Mouse (Mus musculus) right cerebral cortex, postnatal 36 days (tissue): Measurements from ENCODE around the gene Lime1.

ENCODE experiments used
- DNase-seq, 2 experiments: peaks; one replicate each; pipeline ENCODE4 v3.0.0; 2022; ENCODE audit warnings: low spot score in 2 of 2, mixed read lengths in 1 of 2

Gene Lime1

GRCm38 (mm10) chr2:181379778-181380177, at the start of gene Lime1:
Gene Lime1, plus strand, starts transcription at chr2:181380078.
- no peak for DNase-seq

GRCm38 (mm10) chr2:181332542-181332941, 47.3 kb upstream of the Lime1 start:
- no peak for DNase-seq

- DNase-seq, result peak; percentile 58 to 61
Measured at GRCm38 (mm10) chr2:181334023-181334422, 45.9 kb upstream of the Lime1 start.

GRCm38 (mm10) chr2:181340426-181340825, 39.5 kb upstream of the Lime1 start:
- no peak for DNase-seq

- no peak for DNase-seq
Measured at GRCm38 (mm10) chr2:181342766-181343165, 37.1 kb upstream of the Lime1 start.

- no peak for DNase-seq
Measured at GRCm38 (mm10) chr2:181356780-181357179, 23.1 kb upstream of the Lime1 start.

- DNase-seq, result no peak
Measured at GRCm38 (mm10) chr2:181363946-181364345, 15.9 kb upstream of the Lime1 start.

GRCm38 (mm10) chr2:181364487-181364859, 15.4 kb upstream of the Lime1 start:
- no peak for DNase-seq

GRCm38 (mm10) chr2:181364860-181365596, 14.8 kb upstream of the Lime1 start, which contains the start of the genes Zgpat and Arfrp1:
Gene Zgpat, plus strand, starts transcription at chr2:181364928.
Gene Arfrp1, minus strand, starts transcription at chr2:181365404.
- peak; percentile 86 to 89 for DNase-seq

GRCm38 (mm10) chr2:181365655-181366075, 14.2 kb upstream of the Lime1 start:
- DNase-seq, result no peak

GRCm38 (mm10) chr2:181370001-181370400, 9.9 kb upstream of the Lime1 start:
- DNase-seq, result no peak

GRCm38 (mm10) chr2:181375787-181376186, 4.1 kb upstream of the Lime1 start:
- DNase-seq, result no peak

GRCm38 (mm10) chr2:181377230-181377629, 2.6 kb upstream of the Lime1 start:
- no peak for DNase-seq

GRCm38 (mm10) chr2:181378701-181379100, 1.2 kb upstream of the Lime1 start:
- DNase-seq, result no peak

GRCm38 (mm10) chr2:181380251-181380650, 373 bp downstream of the Lime1 start:
- no peak for DNase-seq

GRCm38 (mm10) chr2:181381107-181381506, 1.2 kb downstream of the Lime1 start:
- DNase-seq, result no peak

GRCm38 (mm10) chr2:181381631-181382306, 1.9 kb downstream of the Lime1 start:
- no peak for DNase-seq

GRCm38 (mm10) chr2:181384463-181384862, 4.6 kb downstream of the Lime1 start:
- no peak for DNase-seq

GRCm38 (mm10) chr2:181384919-181385391, 5.1 kb downstream of the Lime1 start:
- DNase-seq, result no peak

- peak in 1 of 2 experiments; percentile 53 for DNase-seq
Measured at GRCm38 (mm10) chr2:181385885-181386284, 6.0 kb downstream of the Lime1 start.

GRCm38 (mm10) chr2:181386663-181387210, 6.9 kb downstream of the Lime1 start:
- no peak for DNase-seq

GRCm38 (mm10) chr2:181390136-181390870, 10.4 kb downstream of the Lime1 start:
- DNase-seq, result no peak
